Mouse (Mus musculus) cortical plate, adult 2 months (tissue): ENCODE results near the gene Dio2.

ENCODE experiments used
- CTCF ChIP-seq: fragments of 200-500 bp; IDR thresholded peaks from 2 replicates; pipeline ENCODE4 v1.5.1; 2011; ENCODE audit warnings: mild to moderate bottlenecking, control low read depth, low read length; ENCODE audit not compliant: insufficient read depth; ENCODE audit errors: extremely low read depth
- POLR2A ChIP-seq: fragments of 200-500 bp; IDR thresholded peaks from 2 replicates; pipeline ENCODE4 v1.6.1; 2011; ENCODE audit warnings: mild to moderate bottlenecking, low read length, control low read depth; ENCODE audit not compliant: insufficient read depth; ENCODE audit errors: extremely low read depth

DNA sequence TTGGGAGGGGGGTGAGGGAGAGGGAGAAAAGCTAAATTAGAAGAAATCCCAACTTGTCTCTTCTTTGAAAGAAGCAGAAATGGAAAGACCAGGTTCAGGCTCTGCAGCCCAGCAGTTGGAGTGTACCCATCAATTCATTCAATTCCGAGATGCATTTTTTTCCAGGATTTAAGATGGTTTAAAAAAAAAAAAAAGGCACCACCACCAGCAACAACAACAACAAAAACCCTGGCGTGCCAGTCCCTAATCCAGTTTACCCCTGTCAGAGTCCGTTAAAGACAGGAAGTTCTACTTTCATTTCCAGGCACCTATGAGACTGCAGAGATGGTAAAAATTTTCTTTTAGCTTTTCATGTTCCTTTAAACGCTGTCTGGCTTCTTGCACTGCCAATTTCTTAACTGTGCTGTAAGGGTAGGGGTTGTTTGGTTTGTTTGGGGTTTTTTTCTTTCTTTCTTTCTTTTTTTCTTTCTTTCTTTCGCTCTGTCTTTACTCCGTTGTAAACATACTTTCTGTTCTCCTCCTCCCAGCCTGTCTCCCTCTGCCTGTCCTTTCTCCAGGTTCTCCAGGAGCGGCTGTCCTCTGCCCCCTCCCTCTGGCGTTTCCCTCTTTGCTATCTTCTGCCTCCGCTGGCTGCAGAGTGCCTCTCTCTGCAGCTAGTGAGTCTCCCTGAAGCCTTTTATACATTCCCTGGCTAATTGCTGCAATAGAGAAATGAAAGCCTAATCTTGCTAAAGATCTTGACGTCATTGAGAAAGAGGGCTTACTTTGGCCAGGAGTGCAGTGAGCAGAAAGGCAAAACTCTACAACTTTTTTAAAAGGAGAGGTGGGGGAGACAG lies at the start of gene Dio2:
- no peak for TF ChIP-seq CTCF
- peak; percentile 55 for TF ChIP-seq POLR2A
